Mouse (Mus musculus): ENCODE results near the gene Mlec. TPM values are rescaled to one million over a fixed set of nuclear protein-coding genes. Genes with fewer than 3 reads are reported as not detected.

Gene Mlec
- polyA plus RNA-seq, 1 experiment from 2014 or later = 15.0 TPM

- H3K9me3 ChIP-seq (ENCODE audit: low read length) = no peaks in the 10 kb centered on the region
- peak overlapping the region; percentile 67 for H3K27ac ChIP-seq (ENCODE audit: low read length)
- ATAC-seq (no peak), DNase-seq (ENCODE audit: low spot score) (peak; percentile 48)
- H3K36me3 ChIP-seq (ENCODE audit: insufficient read depth, low read length) = no peaks in the 10 kb centered on the region
- H3K4me3 ChIP-seq (ENCODE audit: low read depth, low read length) = no peak overlapping the region
- H3K9ac ChIP-seq (replicated peaks; ENCODE audit: low read depth) = no peak overlapping the region
- no peak overlapping the region for H3K4me2 ChIP-seq (replicated peaks; ENCODE audit: low read depth, low read length)
- TF ChIP-seq EP300 (IDR thresholded peaks at IDR 0.05) = peak; percentile 72
- TF ChIP-seq CTCF (IDR thresholded peaks at IDR 0.05) = no peak
- WGBS = 26% methylated on average over 13 of the region's 13 CpGs
- no peaks in the 10 kb centered on the region for H3K27me3 ChIP-seq (replicated peaks; ENCODE audit: insufficient read depth, low read length)
- peaks cover 7% of the 10 kb centered on the region; the same call in 1 of the 2 replicates for H3K4me1 ChIP-seq (ENCODE audit: insufficient read depth, low read depth, low read length)
These were observed 3.3 kb upstream of the Mlec start for GRCm38 (mm10) chr5:115161064-115161939.

GRCm38 (mm10) chr5:115160655-115161054 is 2.7 kb upstream of the Mlec start:
- Histone ChIP-seq H3K9ac (replicated peaks; ENCODE audit: low read depth) (no peak overlapping the region), H3K27me3 (replicated peaks; ENCODE audit: insufficient read depth, low read length) (no peaks in the 10 kb centered on the region), H3K4me1 (ENCODE audit: insufficient read depth, low read depth, low read length) (peaks cover 14% of the 10 kb centered on the region; the same call in 1 of the 2 replicates), H3K36me3 (ENCODE audit: insufficient read depth, low read length) (no peaks in the 10 kb centered on the region), H3K4me2 (replicated peaks; ENCODE audit: low read depth, low read length) (no peak overlapping the region), H3K9me3 (ENCODE audit: low read length) (no peaks in the 10 kb centered on the region), H3K4me3 (ENCODE audit: low read depth, low read length) (no peak overlapping the region), H3K27ac (ENCODE audit: low read length) (peak overlapping the region; percentile 11; the same call in 1 of the 2 replicates)
- ATAC-seq (no peak), DNase-seq (ENCODE audit: low spot score) (no peak)
- 52% methylated on average over 6 of the region's 6 CpGs for WGBS
- TF ChIP-seq EP300 (IDR thresholded peaks at IDR 0.05) (no peak), CTCF (IDR thresholded peaks at IDR 0.05) (no peak)

- Histone ChIP-seq H3K9me3 (ENCODE audit: low read length) (no peaks in the 10 kb centered on the region), H3K36me3 (ENCODE audit: insufficient read depth, low read length) (no peaks in the 10 kb centered on the region), H3K9ac (replicated peaks; ENCODE audit: low read depth) (peak overlapping the region; percentile 59; the same call in 1 of the 2 replicates), H3K27me3 (replicated peaks; ENCODE audit: insufficient read depth, low read length) (no peaks in the 10 kb centered on the region), H3K4me1 (ENCODE audit: insufficient read depth, low read depth, low read length) (peaks cover 24% of the 10 kb centered on the region; the same call in 1 of the 2 replicates), H3K4me2 (replicated peaks; ENCODE audit: low read depth, low read length) (peak overlapping the region; percentile 94), H3K27ac (ENCODE audit: low read length) (peak overlapping the region; percentile 95), H3K4me3 (ENCODE audit: low read depth, low read length) (peak overlapping the region; percentile 71)
- no peak for ATAC-seq
- no peak for DNase-seq (ENCODE audit: low spot score)
- 32% methylated on average over 12 of the region's 12 CpGs for WGBS
- TF ChIP-seq CTCF (IDR thresholded peaks at IDR 0.05) (no peak), EP300 (IDR thresholded peaks at IDR 0.05) (no peak)
These were observed 1.2 kb upstream of the Mlec start for GRCm38 (mm10) chr5:115159165-115159564.

GRCm38 (mm10) chr5:115156933-115157589 is 918 bp downstream of the Mlec start:
- Histone ChIP-seq H3K27ac (ENCODE audit: low read length) (peak overlapping the region; percentile 95), H3K4me2 (replicated peaks; ENCODE audit: low read depth, low read length) (peak overlapping the region; percentile 94), H3K9ac (replicated peaks; ENCODE audit: low read depth) (peak overlapping the region; percentile 71), H3K4me3 (ENCODE audit: low read depth, low read length) (peak overlapping the region; percentile 71), H3K36me3 (ENCODE audit: insufficient read depth, low read length) (no peaks in the 10 kb centered on the region), H3K9me3 (ENCODE audit: low read length) (no peaks in the 10 kb centered on the region), H3K4me1 (ENCODE audit: insufficient read depth, low read depth, low read length) (peaks cover 24% of the 10 kb centered on the region; the same call in 1 of the 2 replicates), H3K27me3 (replicated peaks; ENCODE audit: insufficient read depth, low read length) (no peaks in the 10 kb centered on the region)
- peak; percentile 47 for DNase-seq (ENCODE audit: low spot score)
- no peak for TF ChIP-seq CTCF (IDR thresholded peaks at IDR 0.05)
- TF ChIP-seq EP300 (IDR thresholded peaks at IDR 0.05) = no peak
- no peak for ATAC-seq
- 2% methylated on average over 25 of the region's 26 CpGs for WGBS

GRCm38 (mm10) chr5:115156401-115156800 is 1.6 kb downstream of the Mlec start:
- Histone ChIP-seq H3K4me1 (ENCODE audit: insufficient read depth, low read depth, low read length) (peaks cover 24% of the 10 kb centered on the region; the same call in 1 of the 2 replicates), H3K27ac (ENCODE audit: low read length) (no peak overlapping the region), H3K9ac (replicated peaks; ENCODE audit: low read depth) (peak overlapping the region; percentile 20; the same call in 1 of the 2 replicates), H3K27me3 (replicated peaks; ENCODE audit: insufficient read depth, low read length) (no peaks in the 10 kb centered on the region), H3K4me2 (replicated peaks; ENCODE audit: low read depth, low read length) (peak overlapping the region; percentile 94), H3K9me3 (ENCODE audit: low read length) (no peaks in the 10 kb centered on the region), H3K36me3 (ENCODE audit: insufficient read depth, low read length) (no peaks in the 10 kb centered on the region), H3K4me3 (ENCODE audit: low read depth, low read length) (peak overlapping the region; percentile 71)
- TF ChIP-seq CTCF (IDR thresholded peaks at IDR 0.05) (no peak), EP300 (IDR thresholded peaks at IDR 0.05) (no peak)
- 30% methylated on average over 7 of the region's 7 CpGs for WGBS
- DNase-seq (ENCODE audit: low spot score) (no peak), ATAC-seq (no peak)

GRCm38 (mm10) chr5:115155831-115156230 is 2.1 kb downstream of the Mlec start:
- no peaks in the 10 kb centered on the region for H3K9me3 ChIP-seq (ENCODE audit: low read length)
- 0 out of 2 replicates have a peak overlapping the region, but pooled peaks have one; percentile 20 for H3K9ac ChIP-seq (replicated peaks; ENCODE audit: low read depth)
- peak overlapping the region; percentile 94 for H3K4me2 ChIP-seq (replicated peaks; ENCODE audit: low read depth, low read length)
- H3K4me3 ChIP-seq (ENCODE audit: low read depth, low read length) = peak overlapping the region; percentile 71; the same call in 1 of the 2 replicates
- H3K27me3 ChIP-seq (replicated peaks; ENCODE audit: insufficient read depth, low read length) = no peaks in the 10 kb centered on the region
- no peaks in the 10 kb centered on the region; the same call in 1 of the 2 replicates for H3K36me3 ChIP-seq (ENCODE audit: insufficient read depth, low read length)
- DNase-seq (ENCODE audit: low spot score) = peak; percentile 22
- TF ChIP-seq CTCF (IDR thresholded peaks at IDR 0.05) = no peak
- no peak for TF ChIP-seq EP300 (IDR thresholded peaks at IDR 0.05)
- H3K27ac ChIP-seq (ENCODE audit: low read length) = no peak overlapping the region
- WGBS = 19% methylated on average over 5 of the region's 5 CpGs
- peaks cover 24% of the 10 kb centered on the region; the same call in 1 of the 2 replicates for H3K4me1 ChIP-seq (ENCODE audit: insufficient read depth, low read depth, low read length)
- no peak for ATAC-seq

Measured in lung, postnatal 0 days (tissue).